Mouse (Mus musculus): ENCODE results near the gene Spock2. TPM values are rescaled to one million over a fixed set of nuclear protein-coding genes. Genes with fewer than 3 reads are reported as not detected.

Spock2 gene
- polyA plus RNA-seq, 1 experiment from 2014 or later, result not detected

GRCm38 (mm10) chr10:60095558-60095957 is 10.5 kb upstream of the Spock2 start:
- H3K4me3 ChIP-seq (ENCODE audit: inconsistent target), result no peak overlapping the region
- 94% methylated on average over 2 of the region's 2 CpGs for WGBS (ENCODE audit: missing documents)
- no peaks in the 10 kb centered on the region for H3K79me2 ChIP-seq (ENCODE audit: inconsistent target)
- no peaks in the 10 kb centered on the region for H3K36me3 ChIP-seq (ENCODE audit: inconsistent target)
- H3K27ac ChIP-seq, result no peak overlapping the region

GRCm38 (mm10) chr10:60096302-60096701 is 9.7 kb upstream of the Spock2 start:
- Histone ChIP-seq H3K27ac (no peak overlapping the region), H3K36me3 (ENCODE audit: inconsistent target) (no peaks in the 10 kb centered on the region), H3K4me3 (ENCODE audit: inconsistent target) (no peak overlapping the region), H3K79me2 (ENCODE audit: inconsistent target) (no peaks in the 10 kb centered on the region)
- WGBS (ENCODE audit: missing documents), result 75% methylated on average over 1 of the region's 1 CpGs

- H3K36me3 ChIP-seq (ENCODE audit: inconsistent target), result no peaks in the 10 kb centered on the region
- H3K4me3 ChIP-seq (ENCODE audit: inconsistent target), result no peak overlapping the region
- no peak overlapping the region for H3K27ac ChIP-seq
- 91% methylated on average over 9 of the region's 9 CpGs for WGBS (ENCODE audit: missing documents)
- no peaks in the 10 kb centered on the region for H3K79me2 ChIP-seq (ENCODE audit: inconsistent target)
Measured at GRCm38 (mm10) chr10:60097146-60097545, 8.9 kb upstream of the Spock2 start.

GRCm38 (mm10) chr10:60097774-60098173 is 8.2 kb upstream of the Spock2 start:
- WGBS (ENCODE audit: missing documents), result 97% methylated on average over 5 of the region's 5 CpGs
- H3K27ac ChIP-seq, result no peak overlapping the region
- no peaks in the 10 kb centered on the region for H3K36me3 ChIP-seq (ENCODE audit: inconsistent target)
- no peak overlapping the region for H3K4me3 ChIP-seq (ENCODE audit: inconsistent target)
- H3K79me2 ChIP-seq (ENCODE audit: inconsistent target), result no peaks in the 10 kb centered on the region

GRCm38 (mm10) chr10:60105391-60106145 is 451 bp upstream of the Spock2 start:
- H3K36me3 ChIP-seq (ENCODE audit: inconsistent target), result no peaks in the 10 kb centered on the region
- no peak overlapping the region for H3K4me3 ChIP-seq (ENCODE audit: inconsistent target)
- 58% methylated on average over 20 of the region's 20 CpGs for WGBS (ENCODE audit: missing documents)
- no peak overlapping the region for H3K27ac ChIP-seq
- H3K79me2 ChIP-seq (ENCODE audit: inconsistent target), result no peaks in the 10 kb centered on the region

GRCm38 (mm10) chr10:60106531-60107186 is 640 bp downstream of the Spock2 start:
- Histone ChIP-seq H3K36me3 (ENCODE audit: inconsistent target) (no peaks in the 10 kb centered on the region), H3K79me2 (ENCODE audit: inconsistent target) (no peaks in the 10 kb centered on the region), H3K4me3 (ENCODE audit: inconsistent target) (no peak overlapping the region), H3K27ac (no peak overlapping the region)
- under 1% methylated on average over 56 of the region's 57 CpGs for WGBS (ENCODE audit: missing documents)

- 5% methylated on average over 28 of the region's 28 CpGs for WGBS (ENCODE audit: missing documents)
- H3K27ac ChIP-seq, result no peak overlapping the region
- no peak overlapping the region for H3K4me3 ChIP-seq (ENCODE audit: inconsistent target)
- no peaks in the 10 kb centered on the region for H3K79me2 ChIP-seq (ENCODE audit: inconsistent target)
- H3K36me3 ChIP-seq (ENCODE audit: inconsistent target), result no peaks in the 10 kb centered on the region
Measured at GRCm38 (mm10) chr10:60107448-60107847, 1.4 kb downstream of the Spock2 start.

GRCm38 (mm10) chr10:60108321-60109111 is 2.5 kb downstream of the Spock2 start:
- H3K79me2 ChIP-seq (ENCODE audit: inconsistent target), result no peaks in the 10 kb centered on the region
- no peaks in the 10 kb centered on the region for H3K36me3 ChIP-seq (ENCODE audit: inconsistent target)
- 85% methylated on average over 15 of the region's 17 CpGs for WGBS (ENCODE audit: missing documents)
- H3K4me3 ChIP-seq (ENCODE audit: inconsistent target), result no peak overlapping the region
- no peak overlapping the region for H3K27ac ChIP-seq

- Histone ChIP-seq H3K79me2 (ENCODE audit: inconsistent target) (no peaks in the 10 kb centered on the region), H3K27ac (no peak overlapping the region), H3K36me3 (ENCODE audit: inconsistent target) (no peaks in the 10 kb centered on the region), H3K4me3 (ENCODE audit: inconsistent target) (no peak overlapping the region)
- 93% methylated on average over 8 of the region's 8 CpGs for WGBS (ENCODE audit: missing documents)
Measured at GRCm38 (mm10) chr10:60109336-60109735, 3.3 kb downstream of the Spock2 start.

GRCm38 (mm10) chr10:60109989-60110388 is 4.0 kb downstream of the Spock2 start:
- WGBS (ENCODE audit: missing documents), result 93% methylated on average over 8 of the region's 8 CpGs
- H3K79me2 ChIP-seq (ENCODE audit: inconsistent target), result no peaks in the 10 kb centered on the region
- H3K4me3 ChIP-seq (ENCODE audit: inconsistent target), result no peak overlapping the region
- H3K27ac ChIP-seq, result no peak overlapping the region
- no peaks in the 10 kb centered on the region for H3K36me3 ChIP-seq (ENCODE audit: inconsistent target)

- WGBS (ENCODE audit: missing documents), result 91% methylated on average over 9 of the region's 10 CpGs
- no peak overlapping the region for H3K27ac ChIP-seq
- H3K79me2 ChIP-seq (ENCODE audit: inconsistent target), result no peaks in the 10 kb centered on the region
- no peak overlapping the region for H3K4me3 ChIP-seq (ENCODE audit: inconsistent target)
- H3K36me3 ChIP-seq (ENCODE audit: inconsistent target), result no peaks in the 10 kb centered on the region
Measured at GRCm38 (mm10) chr10:60110908-60111475, 5.0 kb downstream of the Spock2 start.

- Histone ChIP-seq H3K36me3 (ENCODE audit: inconsistent target) (no peaks in the 10 kb centered on the region), H3K79me2 (ENCODE audit: inconsistent target) (no peaks in the 10 kb centered on the region), H3K27ac (no peak overlapping the region), H3K4me3 (ENCODE audit: inconsistent target) (no peak overlapping the region)
- 96% methylated on average over 8 of the region's 9 CpGs for WGBS (ENCODE audit: missing documents)
Measured at GRCm38 (mm10) chr10:60113965-60114690, 8.1 kb downstream of the Spock2 start.

GRCm38 (mm10) chr10:60115345-60116185 is 9.5 kb downstream of the Spock2 start:
- 21% methylated on average over 14 of the region's 14 CpGs for WGBS (ENCODE audit: missing documents)
- H3K4me3 ChIP-seq (ENCODE audit: inconsistent target), result no peak overlapping the region
- H3K79me2 ChIP-seq (ENCODE audit: inconsistent target), result no peaks in the 10 kb centered on the region
- H3K36me3 ChIP-seq (ENCODE audit: inconsistent target), result no peaks in the 10 kb centered on the region
- H3K27ac ChIP-seq, result no peak overlapping the region
